Mouse (Mus musculus): ENCODE results near the gene Il1rl2. TPM values are rescaled to one million over a fixed set of nuclear protein-coding genes. Genes with fewer than 3 reads are reported as not detected.

The Il1rl2 gene
- polyA plus RNA-seq, 1 experiment from 2014 or later = 5.1 TPM

GRCm38 (mm10) chr1:40392535-40392934 is 68.1 kb downstream of the Il1rl2 start:
- no peak overlapping the region for H3K4me3 ChIP-seq
- no peak for ATAC-seq (ENCODE audit: low FRiP score, low read depth)
- H3K27ac ChIP-seq = no peak overlapping the region
- no peaks in the 10 kb centered on the region for H3K36me3 ChIP-seq
- 83% methylated on average over 6 of the region's 6 CpGs for WGBS
- H3K4me2 ChIP-seq (replicated peaks) = no peak overlapping the region
- H3K9me3 ChIP-seq = no peaks in the 10 kb centered on the region
- no peak overlapping the region for H3K9ac ChIP-seq
- no peaks in the 10 kb centered on the region for H3K4me1 ChIP-seq
- no peaks in the 10 kb centered on the region for H3K27me3 ChIP-seq

GRCm38 (mm10) chr1:40393214-40393613 is 68.8 kb downstream of the Il1rl2 start:
- Histone ChIP-seq H3K9me3 (no peaks in the 10 kb centered on the region), H3K36me3 (no peaks in the 10 kb centered on the region), H3K4me3 (no peak overlapping the region), H3K27me3 (no peaks in the 10 kb centered on the region), H3K27ac (no peak overlapping the region), H3K9ac (no peak overlapping the region), H3K4me2 (replicated peaks) (no peak overlapping the region), H3K4me1 (no peaks in the 10 kb centered on the region)
- ATAC-seq (ENCODE audit: low FRiP score, low read depth) = no peak
- 76% methylated on average over 7 of the region's 7 CpGs for WGBS

- H3K9me3 ChIP-seq = no peaks in the 10 kb centered on the region
- no peaks in the 10 kb centered on the region for H3K36me3 ChIP-seq
- H3K4me2 ChIP-seq (replicated peaks) = no peak overlapping the region
- 93% methylated on average over 6 of the region's 6 CpGs for WGBS
- no peaks in the 10 kb centered on the region for H3K27me3 ChIP-seq
- H3K9ac ChIP-seq = no peak overlapping the region
- H3K4me3 ChIP-seq = no peak overlapping the region
- H3K27ac ChIP-seq = no peak overlapping the region
- no peak for ATAC-seq (ENCODE audit: low FRiP score, low read depth)
- no peaks in the 10 kb centered on the region for H3K4me1 ChIP-seq
Observed at GRCm38 (mm10) chr1:40399639-40400038, 75.2 kb downstream of the Il1rl2 start.

- Histone ChIP-seq H3K4me1 (no peaks in the 10 kb centered on the region), H3K4me3 (no peak overlapping the region), H3K27ac (no peak overlapping the region), H3K9ac (no peak overlapping the region), H3K36me3 (no peaks in the 10 kb centered on the region), H3K27me3 (no peaks in the 10 kb centered on the region), H3K4me2 (replicated peaks) (no peak overlapping the region), H3K9me3 (no peaks in the 10 kb centered on the region)
- 80% methylated on average over 7 of the region's 7 CpGs for WGBS
- ATAC-seq (ENCODE audit: low FRiP score, low read depth) = no peak
Observed at GRCm38 (mm10) chr1:40404682-40405081, 80.3 kb downstream of the Il1rl2 start.

- H3K9ac ChIP-seq = no peak overlapping the region
- H3K4me3 ChIP-seq = no peak overlapping the region
- no peaks in the 10 kb centered on the region for H3K36me3 ChIP-seq
- no peaks in the 10 kb centered on the region for H3K9me3 ChIP-seq
- H3K4me1 ChIP-seq = no peaks in the 10 kb centered on the region
- ATAC-seq (ENCODE audit: low FRiP score, low read depth) = no peak
- H3K27ac ChIP-seq = no peak overlapping the region
- H3K4me2 ChIP-seq (replicated peaks) = no peak overlapping the region
- no peaks in the 10 kb centered on the region for H3K27me3 ChIP-seq
- WGBS = 67% methylated on average over 1 of the region's 1 CpGs
Observed at GRCm38 (mm10) chr1:40409882-40410281, 85.5 kb downstream of the Il1rl2 start.

GRCm38 (mm10) chr1:40413039-40413438 is 88.6 kb downstream of the Il1rl2 start:
- Histone ChIP-seq H3K27me3 (no peaks in the 10 kb centered on the region), H3K27ac (no peak overlapping the region), H3K36me3 (no peaks in the 10 kb centered on the region), H3K4me1 (no peaks in the 10 kb centered on the region), H3K9ac (no peak overlapping the region), H3K4me3 (no peak overlapping the region), H3K9me3 (no peaks in the 10 kb centered on the region), H3K4me2 (replicated peaks) (no peak overlapping the region)
- no peak for ATAC-seq (ENCODE audit: low FRiP score, low read depth)
- 96% methylated on average over 1 of the region's 1 CpGs for WGBS

- WGBS = 91% methylated on average over 7 of the region's 7 CpGs
- H3K4me3 ChIP-seq = no peak overlapping the region
- ATAC-seq (ENCODE audit: low FRiP score, low read depth) = no peak
Observed at GRCm38 (mm10) chr1:40414276-40414675, 89.9 kb downstream of the Il1rl2 start.

GRCm38 (mm10) chr1:40414863-40415656 is 90.7 kb downstream of the Il1rl2 start:
- Histone ChIP-seq H3K4me1 (no peaks in the 10 kb centered on the region), H3K27me3 (no peaks in the 10 kb centered on the region)
- no peak for ATAC-seq (ENCODE audit: low FRiP score, low read depth)

More at GRCm38 (mm10) chr1:40414276-40414675, 89.9 kb downstream of the Il1rl2 start:
- H3K9me3 ChIP-seq = no peaks in the 10 kb centered on the region
- no peak overlapping the region for H3K9ac ChIP-seq
- no peak overlapping the region for H3K4me2 ChIP-seq (replicated peaks)
- no peaks in the 10 kb centered on the region for H3K27me3 ChIP-seq
- H3K4me1 ChIP-seq = no peaks in the 10 kb centered on the region
- no peak overlapping the region for H3K27ac ChIP-seq
- no peaks in the 10 kb centered on the region for H3K36me3 ChIP-seq

GRCm38 (mm10) chr1:40417034-40417433 is 92.6 kb downstream of the Il1rl2 start:
- no peaks in the 10 kb centered on the region for H3K9me3 ChIP-seq
- H3K9ac ChIP-seq = no peak overlapping the region
- H3K36me3 ChIP-seq = no peaks in the 10 kb centered on the region
- ATAC-seq (ENCODE audit: low FRiP score, low read depth) = no peak
- H3K27me3 ChIP-seq = no peaks in the 10 kb centered on the region
- H3K4me2 ChIP-seq (replicated peaks) = no peak overlapping the region
- no peak overlapping the region for H3K27ac ChIP-seq
- no peak overlapping the region for H3K4me3 ChIP-seq
- no peaks in the 10 kb centered on the region for H3K4me1 ChIP-seq
- WGBS = 88% methylated on average over 2 of the region's 2 CpGs

More at GRCm38 (mm10) chr1:40414863-40415656, 90.7 kb downstream of the Il1rl2 start:
- Histone ChIP-seq H3K36me3 (no peaks in the 10 kb centered on the region), H3K27ac (no peak overlapping the region), H3K9me3 (no peaks in the 10 kb centered on the region), H3K9ac (no peak overlapping the region), H3K4me2 (replicated peaks) (no peak overlapping the region), H3K4me3 (no peak overlapping the region)
- 68% methylated on average over 7 of the region's 7 CpGs for WGBS

Other genes with a start within 250 kb of the Il1rl2 start
- 6.6 and 6.7 TPM in 2 replicates for gene Il1r1, start 99.5 kb upstream of the Il1rl2 start, polyA plus RNA-seq (2015; fragmentation: Nextera tagmentation; extraction: Ambion mirVana)
- gene Il1rl1, start 105.0 kb downstream of the Il1rl2 start, polyA plus RNA-seq (2015; fragmentation: Nextera tagmentation; extraction: Ambion mirVana) = 1.1 and 1.4 TPM in 2 replicates
- gene Il18r1, start 140.9 kb downstream of the Il1rl2 start, polyA plus RNA-seq (2015; fragmentation: Nextera tagmentation; extraction: Ambion mirVana) = 0.10 and 0.14 TPM in 2 replicates
- gene Il18rap, start 190.8 kb downstream of the Il1rl2 start, polyA plus RNA-seq (2015; fragmentation: Nextera tagmentation; extraction: Ambion mirVana) = 0.11 and 0.15 TPM in 2 replicates